ENCODE assay signal across 10 mouse cellular contexts in the genomic region with DNA sequence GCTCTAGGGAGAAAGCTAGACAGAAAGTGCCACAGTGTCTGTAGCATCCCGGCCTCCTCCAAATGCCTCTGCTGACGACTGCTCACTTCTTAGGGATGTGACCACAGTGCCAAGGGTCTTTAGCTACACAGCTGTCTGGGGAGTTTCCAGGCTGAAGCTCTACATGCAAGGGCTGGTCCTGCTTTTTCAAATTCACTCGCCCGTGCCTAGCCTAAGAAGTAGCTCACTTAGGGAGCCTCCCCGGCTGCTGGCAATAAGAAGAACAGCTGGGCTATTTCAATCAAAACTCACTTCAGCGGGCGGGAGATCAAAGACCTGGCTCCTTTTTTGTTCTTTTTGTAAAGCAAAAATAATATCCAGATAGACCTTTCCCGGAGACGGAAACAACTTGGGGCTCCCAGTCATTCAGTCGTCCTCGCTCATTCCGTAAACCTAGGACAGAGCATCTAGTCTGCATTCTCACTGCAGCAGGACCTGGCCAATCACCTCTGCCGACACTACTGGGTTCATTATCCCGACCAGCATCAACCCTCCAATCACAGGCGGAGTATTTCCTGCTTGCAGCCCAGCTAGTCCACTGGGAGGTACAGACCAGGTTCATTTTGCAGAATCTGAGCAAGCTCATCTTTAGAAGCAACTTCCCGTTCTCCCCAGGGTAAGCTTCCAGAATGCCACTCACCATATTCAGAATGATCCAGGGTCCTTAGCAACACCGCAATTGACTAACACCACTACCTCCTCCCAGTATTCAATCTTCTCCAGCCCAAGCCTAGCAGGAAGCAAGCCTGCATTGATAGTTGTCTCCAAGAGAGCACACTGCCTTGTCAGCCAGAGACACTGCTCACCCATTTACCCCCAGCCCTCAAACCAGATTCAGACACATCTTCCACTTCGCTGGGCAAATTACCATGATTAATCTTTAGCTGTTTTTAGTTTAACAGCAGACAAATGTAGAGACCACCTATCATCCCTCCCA. TPM values are rescaled to one million over a fixed set of nuclear protein-coding genes. Genes with fewer than 3 reads are reported as not detected.
DNase-seq lines count a peak whose midpoint lies in the region; ATAC-seq lines count a peak whose summit lies in the region.
"Had no signal": no experiment of that assay in that cellular context is flagged by ENCODE, and none has a peak within 500 bp of the region (broad histone marks: within the 10 kb centered on the region; RNA-seq: fewer than 3 reads in every experiment).

No protein-coding gene starts in this region.

- WGBS in forebrain, embryonic 14.5 days: 5% methylated on average over 18 of the region's 18 CpGs
- WGBS in heart, embryonic 16.5 days: 10% methylated on average over 18 of the region's 18 CpGs
- WGBS in liver, embryonic 13.5 days (ENCODE audit: insufficient replicate concordance): 55% methylated on average over 18 of the region's 18 CpGs

- no peaks in the 10 kb centered on the region for H3K27me3 ChIP-seq in forebrain, embryonic 14.5 days (replicated peaks; ENCODE audit: control insufficient read depth, insufficient read depth, low read length)
- no peaks in the 10 kb centered on the region for H3K27me3 ChIP-seq in heart, embryonic 16.5 days (ENCODE audit: control insufficient read depth, insufficient read depth, low read length)
- no peaks in the 10 kb centered on the region for H3K27me3 ChIP-seq in liver, embryonic 13.5 days
- H3K27me3 ChIP-seq: liver, embryonic 15.5 days had no signal

- peak; percentile 96 for ATAC-seq in forebrain, embryonic 14.5 days
- peak; percentile 87 for ATAC-seq in heart, embryonic 16.5 days (replicated peaks; ENCODE audit: extremely low read depth, insufficient read depth, low FRiP score)
- ATAC-seq in liver, embryonic 13.5 days (ENCODE audit: low read depth): no peak

- H3K9me3 ChIP-seq in forebrain, embryonic 14.5 days (replicated peaks; ENCODE audit: control insufficient read depth, low read length): no peaks in the 10 kb centered on the region
- H3K9me3 ChIP-seq in heart, embryonic 16.5 days (replicated peaks; ENCODE audit: control insufficient read depth, low read length): no peaks in the 10 kb centered on the region
- H3K9me3 ChIP-seq in liver, embryonic 13.5 days (replicated peaks): no peaks in the 10 kb centered on the region
- H3K9me3 ChIP-seq: liver, embryonic 15.5 days had no signal

- peak overlapping the region; percentile 91 for H3K27ac ChIP-seq in forebrain, embryonic 14.5 days (ENCODE audit: low read depth, low read length)
- peak overlapping the region; percentile 64 for H3K27ac ChIP-seq in heart, embryonic 16.5 days (ENCODE audit: low read length)
- H3K27ac ChIP-seq in liver, embryonic 13.5 days: no peak overlapping the region; the same call in 1 of the 2 replicates
- H3K27ac ChIP-seq: liver, embryonic 15.5 days had no signal

- H3K9ac ChIP-seq in forebrain, embryonic 14.5 days (ENCODE audit: low read length): peak overlapping the region; percentile 68
- H3K9ac ChIP-seq in heart, embryonic 16.5 days (ENCODE audit: low read length): peak overlapping the region; percentile 65
- H3K9ac ChIP-seq in liver, embryonic 13.5 days: peak overlapping the region; percentile 6; the same call in 1 of the 2 replicates
- H3K9ac ChIP-seq: liver, embryonic 15.5 days had no signal

- H3K4me2 ChIP-seq in forebrain, embryonic 14.5 days (ENCODE audit: low read length): peak overlapping the region; percentile 85
- peak overlapping the region; percentile 70 for H3K4me2 ChIP-seq in heart, embryonic 16.5 days (ENCODE audit: low read depth, low read length)
- H3K4me2 ChIP-seq in liver, embryonic 13.5 days: peak overlapping the region; percentile 41
- H3K4me2 ChIP-seq: liver, embryonic 15.5 days had no signal

- H3K4me3 ChIP-seq in forebrain, embryonic 14.5 days (ENCODE audit: low read depth, low read length): peak overlapping the region; percentile 48
- H3K4me3 ChIP-seq in heart, embryonic 16.5 days (ENCODE audit: low read length): peak overlapping the region; percentile 49
- peak overlapping the region; percentile 12; the same call in 1 of the 2 replicates for H3K4me3 ChIP-seq in liver, embryonic 13.5 days (replicated peaks)
- H3K4me3 ChIP-seq: liver, embryonic 15.5 days had no signal

- 0 out of 2 replicates have a peak, but pooled peaks cover 3% of the 10 kb centered on the region for H3K36me3 ChIP-seq in forebrain, embryonic 14.5 days (ENCODE audit: control insufficient read depth, insufficient read depth, low read length)
- no peaks in the 10 kb centered on the region for H3K36me3 ChIP-seq in heart, embryonic 16.5 days (ENCODE audit: control insufficient read depth, insufficient read depth)
- no peaks in the 10 kb centered on the region for H3K36me3 ChIP-seq in liver, embryonic 13.5 days
- H3K36me3 ChIP-seq: liver, embryonic 15.5 days had no signal

- peak; percentile 26 for DNase-seq in urinary bladder, adult 2 months (ENCODE audit: low spot score)
- no peak for DNase-seq in urinary bladder, adult 18-20 months (ENCODE audit: low spot score in 2 of 2)
- peak; percentile 97 for DNase-seq in forebrain, embryonic 14.5 days (ENCODE audit: low spot score)
- peak; percentile 77 to 83 for DNase-seq in kidney, postnatal 36 days
- DNase-seq in liver, embryonic 13.5 days: no peak
- DNase-seq in ovary, postnatal 14 days (ENCODE audit: low spot score): peak; percentile 66
- DNase-seq in spleen, adult 18-20 months: no peak

- H3K4me1 ChIP-seq in forebrain, embryonic 14.5 days (ENCODE audit: control insufficient read depth, insufficient read depth, low read length): peaks cover 41% of the 10 kb centered on the region
- peaks cover 21% of the 10 kb centered on the region for H3K4me1 ChIP-seq in heart, embryonic 16.5 days (ENCODE audit: control insufficient read depth, insufficient read depth, low read length)
- H3K4me1 ChIP-seq in liver, embryonic 13.5 days (replicated peaks): peaks cover 47% of the 10 kb centered on the region

RNA-seq across cellular contexts. Expression of gene Naif1, which starts 19.3 kb away (rescaled TPM):
- 4.5 and 4.7 TPM in 2 replicates for polyA plus RNA-seq in urinary bladder, adult 2 months (2012; rRNA removed)
- polyA plus RNA-seq in forebrain, embryonic 14.5 days (2014; fragmentation: Nextera tagmentation; extraction: Ambion mirVana): 5.3 and 5.4 TPM in 2 replicates
- polyA plus RNA-seq in heart, embryonic 16.5 days (2015; fragmentation: Nextera tagmentation; extraction: Ambion mirVana): 5.1 and 5.6 TPM in 2 replicates
- 2.2 and 2.4 TPM in 2 replicates for polyA plus RNA-seq in liver, embryonic 13.5 days (2015; fragmentation: Nextera tagmentation; extraction: Ambion mirVana)

RNA-seq across cellular contexts. Expression of gene Slc25a25, which starts 20.3 kb away (rescaled TPM):
- 14.7 and 18.8 TPM in 2 replicates for polyA plus RNA-seq in urinary bladder, adult 2 months (2012; rRNA removed)
- 30.4 and 34.2 TPM in 2 replicates for polyA plus RNA-seq in forebrain, embryonic 14.5 days (2014; fragmentation: Nextera tagmentation; extraction: Ambion mirVana)
- polyA plus RNA-seq in heart, embryonic 16.5 days (2015; fragmentation: Nextera tagmentation; extraction: Ambion mirVana): 12.2 and 12.8 TPM in 2 replicates
- polyA plus RNA-seq in liver, embryonic 13.5 days (2015; fragmentation: Nextera tagmentation; extraction: Ambion mirVana): 8.7 and 9.2 TPM in 2 replicates

RNA-seq across cellular contexts. Expression of gene Ptges2, which starts 35.3 kb away (rescaled TPM):
- polyA plus RNA-seq in urinary bladder, adult 2 months (2012; rRNA removed): 26.0 and 32.5 TPM in 2 replicates
- 42.2 and 44.8 TPM in 2 replicates for polyA plus RNA-seq in forebrain, embryonic 14.5 days (2014; fragmentation: Nextera tagmentation; extraction: Ambion mirVana)
- 44.2 and 50.7 TPM in 2 replicates for polyA plus RNA-seq in heart, embryonic 16.5 days (2015; fragmentation: Nextera tagmentation; extraction: Ambion mirVana)
- 14.1 and 15.5 TPM in 2 replicates for polyA plus RNA-seq in liver, embryonic 13.5 days (2015; fragmentation: Nextera tagmentation; extraction: Ambion mirVana)

RNA-seq across cellular contexts. Expression of gene Lcn2, which starts 42.9 kb away (rescaled TPM):
- polyA plus RNA-seq in urinary bladder, adult 2 months (2012; rRNA removed): 3.0 and 3.2 TPM in 2 replicates
- polyA plus RNA-seq in forebrain, embryonic 14.5 days (2014; fragmentation: Nextera tagmentation; extraction: Ambion mirVana): 0.25 and 0.32 TPM in 2 replicates
- polyA plus RNA-seq in heart, embryonic 16.5 days (2015; fragmentation: Nextera tagmentation; extraction: Ambion mirVana): 1.9 and 2.5 TPM in 2 replicates
- 18.0 and 22.8 TPM in 2 replicates for polyA plus RNA-seq in liver, embryonic 13.5 days (2015; fragmentation: Nextera tagmentation; extraction: Ambion mirVana)
- polyA plus RNA-seq: C2C12 had no signal

RNA-seq across cellular contexts. Expression of gene 1110008P14Rik, which starts 49.3 kb away (rescaled TPM):
- polyA plus RNA-seq in urinary bladder, adult 2 months (2012; rRNA removed): 101 and 129 TPM in 2 replicates
- polyA plus RNA-seq in forebrain, embryonic 14.5 days (2014; fragmentation: Nextera tagmentation; extraction: Ambion mirVana): 86.9 and 98.4 TPM in 2 replicates
- 46.3 and 46.5 TPM in 2 replicates for polyA plus RNA-seq in heart, embryonic 16.5 days (2015; fragmentation: Nextera tagmentation; extraction: Ambion mirVana)
- polyA plus RNA-seq in liver, embryonic 13.5 days (2015; fragmentation: Nextera tagmentation; extraction: Ambion mirVana): 35.3 and 39.2 TPM in 2 replicates

Comparison
In these comparisons a context has a peak if more than half of its experiments do, and no peak if none do; other contexts are left out.
1. DNase-seq: peak in urinary bladder, adult 2 months (single experiment), forebrain, embryonic 14.5 days (single experiment), kidney, postnatal 36 days (2 of 2) and ovary, postnatal 14 days (single experiment); none in urinary bladder, adult 18-20 months (0 of 2), liver, embryonic 13.5 days (single experiment) and spleen, adult 18-20 months (0 of 2).
2. H3K9ac ChIP-seq: peak in every context shown above with its lines; median percentile 68 in forebrain, embryonic 14.5 days; 65 in heart, embryonic 16.5 days; 6 in liver, embryonic 13.5 days.
3. Peak in every context shown above with its lines, with median percentiles within 50 percentile points of each other: H3K4me2 ChIP-seq and H3K4me3 ChIP-seq.